Mouse (Mus musculus): ENCODE results near the gene Gpr161. TPM values are rescaled to one million over a fixed set of nuclear protein-coding genes. Genes with fewer than 3 reads are reported as not detected.

The Gpr161 gene
- polyA plus RNA-seq, 1 experiment from 2014 or later = 0.81 TPM

- 66% methylated on average over 13 of the region's 13 CpGs for whole genome bisulfite sequencing
- Histone ChIP-seq H3K9me3 (ENCODE audit: control insufficient read depth, low read length) (no peaks in the 10 kb centered on the region), H3K4me3 (ENCODE audit: low read length) (no peak overlapping the region), H3K27ac (ENCODE audit: low read length) (no peak overlapping the region; the same call in 1 of the 2 replicates), H3K9ac (ENCODE audit: low read depth, low read length) (no peak overlapping the region), H3K4me1 (ENCODE audit: control insufficient read depth, insufficient read depth, low read length) (peaks cover 7% of the 10 kb centered on the region; the same call in 1 of the 2 replicates), H3K36me3 (ENCODE audit: control insufficient read depth, insufficient read depth, low read length) (no peaks in the 10 kb centered on the region), H3K4me2 (ENCODE audit: low read depth, low read length) (no peak overlapping the region), H3K27me3 (replicated peaks; ENCODE audit: control insufficient read depth, insufficient read depth, low read length) (no peaks in the 10 kb centered on the region)
- ATAC-seq = peak; percentile 94
These were observed 7.0 kb downstream of the Gpr161 start for GRCm38 (mm10) chr1:165302455-165303208.

- WGBS = 72% methylated on average over 6 of the region's 6 CpGs
- Histone ChIP-seq H3K4me1 (ENCODE audit: control insufficient read depth, insufficient read depth, low read length) (peaks cover 7% of the 10 kb centered on the region; the same call in 1 of the 2 replicates), H3K27ac (ENCODE audit: low read length) (no peak overlapping the region), H3K36me3 (ENCODE audit: control insufficient read depth, insufficient read depth, low read length) (no peaks in the 10 kb centered on the region), H3K4me2 (ENCODE audit: low read depth, low read length) (no peak overlapping the region), H3K9me3 (ENCODE audit: control insufficient read depth, low read length) (no peaks in the 10 kb centered on the region), H3K9ac (ENCODE audit: low read depth, low read length) (no peak overlapping the region), H3K27me3 (replicated peaks; ENCODE audit: control insufficient read depth, insufficient read depth, low read length) (no peaks in the 10 kb centered on the region), H3K4me3 (ENCODE audit: low read length) (no peak overlapping the region)
- no peak for ATAC-seq
These were observed 7.6 kb downstream of the Gpr161 start for GRCm38 (mm10) chr1:165303209-165303608.

GRCm38 (mm10) chr1:165304341-165304740, 8.8 kb downstream of the Gpr161 start:
- no peak overlapping the region for H3K4me3 ChIP-seq (ENCODE audit: low read length)
- ATAC-seq = no peak

GRCm38 (mm10) chr1:165308180-165308579, 12.6 kb downstream of the Gpr161 start:
- Histone ChIP-seq H3K9ac (ENCODE audit: low read depth, low read length) (no peak overlapping the region), H3K9me3 (ENCODE audit: control insufficient read depth, low read length) (no peaks in the 10 kb centered on the region), H3K27me3 (replicated peaks; ENCODE audit: control insufficient read depth, insufficient read depth, low read length) (no peaks in the 10 kb centered on the region), H3K4me2 (ENCODE audit: low read depth, low read length) (no peak overlapping the region), H3K4me1 (ENCODE audit: control insufficient read depth, insufficient read depth, low read length) (no peaks in the 10 kb centered on the region), H3K4me3 (ENCODE audit: low read length) (no peak overlapping the region), H3K36me3 (ENCODE audit: control insufficient read depth, insufficient read depth, low read length) (no peaks in the 10 kb centered on the region), H3K27ac (ENCODE audit: low read length) (no peak overlapping the region)
- no peak for ATAC-seq
- WGBS = 88% methylated on average over 11 of the region's 11 CpGs

More at GRCm38 (mm10) chr1:165304341-165304740, 8.8 kb downstream of the Gpr161 start:
- Histone ChIP-seq H3K27me3 (replicated peaks; ENCODE audit: control insufficient read depth, insufficient read depth, low read length) (no peaks in the 10 kb centered on the region), H3K36me3 (ENCODE audit: control insufficient read depth, insufficient read depth, low read length) (no peaks in the 10 kb centered on the region), H3K27ac (ENCODE audit: low read length) (no peak overlapping the region), H3K4me2 (ENCODE audit: low read depth, low read length) (no peak overlapping the region), H3K9ac (ENCODE audit: low read depth, low read length) (no peak overlapping the region), H3K4me1 (ENCODE audit: control insufficient read depth, insufficient read depth, low read length) (peaks cover 7% of the 10 kb centered on the region; the same call in 1 of the 2 replicates), H3K9me3 (ENCODE audit: control insufficient read depth, low read length) (no peaks in the 10 kb centered on the region)
- WGBS = 89% methylated on average over 7 of the region's 7 CpGs

- H3K4me1 ChIP-seq (ENCODE audit: control insufficient read depth, insufficient read depth, low read length) = peaks cover 3% of the 10 kb centered on the region; the same call in 1 of the 2 replicates
- no peak for ATAC-seq
- H3K27ac ChIP-seq (ENCODE audit: low read length) = no peak overlapping the region
- H3K36me3 ChIP-seq (ENCODE audit: control insufficient read depth, insufficient read depth, low read length) = no peaks in the 10 kb centered on the region
- H3K4me3 ChIP-seq (ENCODE audit: low read length) = no peak overlapping the region
- WGBS = 57% methylated on average over 11 of the region's 11 CpGs
- H3K9me3 ChIP-seq (ENCODE audit: control insufficient read depth, low read length) = no peaks in the 10 kb centered on the region
- H3K4me2 ChIP-seq (ENCODE audit: low read depth, low read length) = no peak overlapping the region
- no peak overlapping the region for H3K9ac ChIP-seq (ENCODE audit: low read depth, low read length)
- H3K27me3 ChIP-seq (replicated peaks; ENCODE audit: control insufficient read depth, insufficient read depth, low read length) = no peaks in the 10 kb centered on the region
These were observed 20.8 kb downstream of the Gpr161 start for GRCm38 (mm10) chr1:165316361-165316760.

GRCm38 (mm10) chr1:165320141-165320934, 24.7 kb downstream of the Gpr161 start:
- H3K27me3 ChIP-seq (replicated peaks; ENCODE audit: control insufficient read depth, insufficient read depth, low read length) = no peaks in the 10 kb centered on the region
- H3K4me1 ChIP-seq (ENCODE audit: control insufficient read depth, insufficient read depth, low read length) = peaks cover 3% of the 10 kb centered on the region; the same call in 1 of the 2 replicates
- H3K9me3 ChIP-seq (ENCODE audit: control insufficient read depth, low read length) = no peaks in the 10 kb centered on the region
- WGBS = 34% methylated on average over 10 of the region's 10 CpGs
- H3K27ac ChIP-seq (ENCODE audit: low read length) = peak overlapping the region; percentile 65
- peak; percentile 74 for ATAC-seq
- no peak overlapping the region for H3K9ac ChIP-seq (ENCODE audit: low read depth, low read length)
- H3K36me3 ChIP-seq (ENCODE audit: control insufficient read depth, insufficient read depth, low read length) = no peaks in the 10 kb centered on the region
- no peak overlapping the region for H3K4me3 ChIP-seq (ENCODE audit: low read length)
- H3K4me2 ChIP-seq (ENCODE audit: low read depth, low read length) = 0 out of 2 replicates have a peak overlapping the region, but pooled peaks have one; percentile 6

- Histone ChIP-seq H3K9ac (ENCODE audit: low read depth, low read length) (0 out of 2 replicates have a peak overlapping the region, but pooled peaks have one; percentile 30), H3K4me3 (ENCODE audit: low read length) (no peak overlapping the region), H3K36me3 (ENCODE audit: control insufficient read depth, insufficient read depth, low read length) (no peaks in the 10 kb centered on the region), H3K4me1 (ENCODE audit: control insufficient read depth, insufficient read depth, low read length) (peaks cover 3% of the 10 kb centered on the region; the same call in 1 of the 2 replicates), H3K4me2 (ENCODE audit: low read depth, low read length) (no peak overlapping the region), H3K27ac (ENCODE audit: low read length) (peak overlapping the region; percentile 65), H3K27me3 (replicated peaks; ENCODE audit: control insufficient read depth, insufficient read depth, low read length) (no peaks in the 10 kb centered on the region), H3K9me3 (ENCODE audit: control insufficient read depth, low read length) (no peaks in the 10 kb centered on the region)
- WGBS = 71% methylated on average over 13 of the region's 13 CpGs
- peak; percentile 57 for ATAC-seq
These were observed 25.8 kb downstream of the Gpr161 start for GRCm38 (mm10) chr1:165321393-165321861.

GRCm38 (mm10) chr1:165321891-165322290, 26.3 kb downstream of the Gpr161 start:
- ATAC-seq = no peak
- Histone ChIP-seq H3K9me3 (ENCODE audit: control insufficient read depth, low read length) (no peaks in the 10 kb centered on the region), H3K4me3 (ENCODE audit: low read length) (no peak overlapping the region), H3K27me3 (replicated peaks; ENCODE audit: control insufficient read depth, insufficient read depth, low read length) (no peaks in the 10 kb centered on the region), H3K27ac (ENCODE audit: low read length) (peak overlapping the region; percentile 65; the same call in 1 of the 2 replicates), H3K4me1 (ENCODE audit: control insufficient read depth, insufficient read depth, low read length) (peaks cover 3% of the 10 kb centered on the region; the same call in 1 of the 2 replicates), H3K4me2 (ENCODE audit: low read depth, low read length) (no peak overlapping the region), H3K36me3 (ENCODE audit: control insufficient read depth, insufficient read depth, low read length) (no peaks in the 10 kb centered on the region), H3K9ac (ENCODE audit: low read depth, low read length) (no peak overlapping the region)
- 74% methylated on average over 7 of the region's 7 CpGs for WGBS

GRCm38 (mm10) chr1:165322934-165323333, 27.3 kb downstream of the Gpr161 start:
- ATAC-seq = no peak
- peaks cover 3% of the 10 kb centered on the region; the same call in 1 of the 2 replicates for H3K4me1 ChIP-seq (ENCODE audit: control insufficient read depth, insufficient read depth, low read length)
- no peak overlapping the region for H3K9ac ChIP-seq (ENCODE audit: low read depth, low read length)
- no peaks in the 10 kb centered on the region for H3K9me3 ChIP-seq (ENCODE audit: control insufficient read depth, low read length)
- no peak overlapping the region for H3K4me3 ChIP-seq (ENCODE audit: low read length)
- WGBS = 77% methylated on average over 7 of the region's 7 CpGs
- H3K27me3 ChIP-seq (replicated peaks; ENCODE audit: control insufficient read depth, insufficient read depth, low read length) = no peaks in the 10 kb centered on the region
- no peaks in the 10 kb centered on the region for H3K36me3 ChIP-seq (ENCODE audit: control insufficient read depth, insufficient read depth, low read length)
- H3K4me2 ChIP-seq (ENCODE audit: low read depth, low read length) = no peak overlapping the region
- no peak overlapping the region for H3K27ac ChIP-seq (ENCODE audit: low read length)

Measured in intestine, embryonic 16.5 days (tissue).